Mouse (Mus musculus) bone marrow macrophage, adult 2 months (primary cell): Measurements from ENCODE around the gene Hoxa13.

Source experiments
- CTCF ChIP-seq: IDR thresholded peaks from 2 replicates; pipeline ENCODE4 v1.5.1; 2012; ENCODE audit warnings: low read depth, mild to moderate bottlenecking, low read length, moderate library complexity
- POLR2A ChIP-seq: IDR thresholded peaks from 2 replicates; pipeline ENCODE4 v1.6.1; 2012; ENCODE audit warnings: mild to moderate bottlenecking, low read depth, low read length, borderline replicate concordance

- no peak for TF ChIP-seq POLR2A
- TF ChIP-seq CTCF, result no peak
These were observed 37.8 kb upstream of the Hoxa13 start for GRCm38 (mm10) chr6:52298511-52298910.
